Mouse (Mus musculus): ENCODE measurements around the gene Tmem171.

Tmem171 gene

GRCm38 (mm10) chr13:98694773-98695314 lies at the start of gene Tmem171:
Tmem171 (minus strand) TSS chr13:98694834.
- DNase-seq (ENCODE audit: low spot score): peak; percentile 14

GRCm38 (mm10) chr13:98743829-98744228 lies 49.2 kb upstream of the Tmem171 start:
- DNase-seq (ENCODE audit: low spot score): no peak

- DNase-seq (ENCODE audit: low spot score): no peak
Observed at GRCm38 (mm10) chr13:98743214-98743613, 48.6 kb upstream of the Tmem171 start.

GRCm38 (mm10) chr13:98738213-98738612 lies 43.6 kb upstream of the Tmem171 start:
- no peak for DNase-seq (ENCODE audit: low spot score)

GRCm38 (mm10) chr13:98733292-98733691 lies 38.7 kb upstream of the Tmem171 start:
- no peak for DNase-seq (ENCODE audit: low spot score)

GRCm38 (mm10) chr13:98729271-98730062 lies 34.8 kb upstream of the Tmem171 start:
- DNase-seq (ENCODE audit: low spot score): no peak

GRCm38 (mm10) chr13:98726494-98726893 lies 31.9 kb upstream of the Tmem171 start:
- DNase-seq (ENCODE audit: low spot score): no peak

GRCm38 (mm10) chr13:98723430-98723829 lies 28.8 kb upstream of the Tmem171 start:
- no peak for DNase-seq (ENCODE audit: low spot score)

- DNase-seq (ENCODE audit: low spot score): no peak
Observed at GRCm38 (mm10) chr13:98722296-98722695, 27.7 kb upstream of the Tmem171 start.

- no peak for DNase-seq (ENCODE audit: low spot score)
Observed at GRCm38 (mm10) chr13:98716176-98716575, 21.5 kb upstream of the Tmem171 start.

GRCm38 (mm10) chr13:98715443-98715990 lies 20.9 kb upstream of the Tmem171 start:
- no peak for DNase-seq (ENCODE audit: low spot score)

GRCm38 (mm10) chr13:98710655-98711054 lies 16.0 kb upstream of the Tmem171 start:
- DNase-seq (ENCODE audit: low spot score): no peak

GRCm38 (mm10) chr13:98710236-98710635 lies 15.6 kb upstream of the Tmem171 start:
- DNase-seq (ENCODE audit: low spot score): peak; percentile 67

- no peak for DNase-seq (ENCODE audit: low spot score)
Observed at GRCm38 (mm10) chr13:98705501-98705900, 10.9 kb upstream of the Tmem171 start.

GRCm38 (mm10) chr13:98703786-98704185 lies 9.2 kb upstream of the Tmem171 start:
- DNase-seq (ENCODE audit: low spot score): no peak

- no peak for DNase-seq (ENCODE audit: low spot score)
Observed at GRCm38 (mm10) chr13:98702361-98702760, 7.7 kb upstream of the Tmem171 start.

GRCm38 (mm10) chr13:98701309-98701675 lies 6.7 kb upstream of the Tmem171 start:
- DNase-seq (ENCODE audit: low spot score): no peak

- DNase-seq (ENCODE audit: low spot score): no peak
Observed at GRCm38 (mm10) chr13:98700661-98701308, 6.2 kb upstream of the Tmem171 start.

GRCm38 (mm10) chr13:98699982-98700540 lies 5.4 kb upstream of the Tmem171 start:
- no peak for DNase-seq (ENCODE audit: low spot score)

- peak; percentile 32 for DNase-seq (ENCODE audit: low spot score)
Observed at GRCm38 (mm10) chr13:98699051-98699744, 4.6 kb upstream of the Tmem171 start.

GRCm38 (mm10) chr13:98696716-98697115 lies 2.1 kb upstream of the Tmem171 start:
- DNase-seq (ENCODE audit: low spot score): peak; percentile 26

- peak; percentile 68 for DNase-seq (ENCODE audit: low spot score)
Observed at GRCm38 (mm10) chr13:98695546-98695945, 912 bp upstream of the Tmem171 start.

Measured in lung, postnatal 25 days (tissue).